9 mouse cellular contexts compared by ENCODE assay signal in genomic region chr4:95794651-95795050, GRCm38 (mm10).
DNase-seq lines count a peak whose midpoint lies in the region; ATAC-seq and TF ChIP-seq lines count a peak whose summit lies in the region.
"Had no signal": no experiment of that assay in that cellular context is flagged by ENCODE, and none has a peak within 500 bp of the region (broad histone marks: within the 10 kb centered on the region; RNA-seq: fewer than 3 reads in every experiment).

No protein-coding gene starts in this region.

- no peak overlapping the region for H3K4me2 ChIP-seq in intestine, embryonic 15.5 days (replicated peaks)
- no peak overlapping the region for H3K4me2 ChIP-seq in lung, postnatal 0 days (replicated peaks; ENCODE audit: low read depth, low read length)

- peaks cover 17% of the 10 kb centered on the region; the same call in 1 of the 2 replicates for H3K4me1 ChIP-seq in intestine, embryonic 15.5 days (replicated peaks)
- no peaks in the 10 kb centered on the region for H3K4me1 ChIP-seq in lung, postnatal 0 days (ENCODE audit: insufficient read depth, low read depth, low read length)

- H3K36me3 ChIP-seq in intestine, embryonic 15.5 days = no peaks in the 10 kb centered on the region
- no peaks in the 10 kb centered on the region for H3K36me3 ChIP-seq in lung, postnatal 0 days (ENCODE audit: insufficient read depth, low read length)

- no peak for TF ChIP-seq EP300 in lung, postnatal 0 days (IDR thresholded peaks at IDR 0.05)

- intact Hi-C loops in gastrocnemius, postnatal 14 days (cut with DNase I; ENCODE audit: low total_unique reads) = no loop called here
- intact Hi-C loops in left cerebral cortex, adult 2 months (cut with DNase I) = no loop called here

- no peaks in the 10 kb centered on the region for H3K27me3 ChIP-seq in intestine, embryonic 15.5 days (replicated peaks)
- no peaks in the 10 kb centered on the region for H3K27me3 ChIP-seq in lung, postnatal 0 days (replicated peaks; ENCODE audit: insufficient read depth, low read length)

- DNase-seq in gastrocnemius, postnatal 14 days = peak; percentile 15
- no peak for DNase-seq in gastrocnemius, postnatal 10 days
- peak; percentile 55 for DNase-seq in 3T3-L1 (ENCODE audit: low read depth, low spot score)
- peak; percentile 26 to 49 for DNase-seq in kidney, postnatal 4 days
- DNase-seq in lung, postnatal 0 days (ENCODE audit: low spot score) = no peak
- no peak for DNase-seq in urinary bladder, adult 18-20 months (ENCODE audit: low spot score in 2 of 2)
- DNase-seq in left cerebral cortex, adult 2 months (ENCODE audit: extremely low spot score in 1 of 2, low spot score in 2 of 2) = no peak
- DNase-seq: left cerebral cortex, postnatal 4 days had no signal

- peak overlapping the region; percentile 87 for H3K27ac ChIP-seq in intestine, embryonic 15.5 days
- no peak overlapping the region for H3K27ac ChIP-seq in lung, postnatal 0 days (ENCODE audit: low read length)
- no peak overlapping the region for H3K27ac ChIP-seq in left cerebral cortex, adult 2 months

- no peak overlapping the region for H3K4me3 ChIP-seq in intestine, embryonic 15.5 days (replicated peaks)
- H3K4me3 ChIP-seq in lung, postnatal 0 days (ENCODE audit: low read depth, low read length) = no peak overlapping the region
- no peak overlapping the region for H3K4me3 ChIP-seq in left cerebral cortex, adult 2 months

- TF ChIP-seq CTCF in lung, postnatal 0 days (IDR thresholded peaks at IDR 0.05) = no peak
- TF ChIP-seq CTCF in left cerebral cortex, adult 2 months (IDR thresholded peaks at IDR 0.05) = no peak

- peak; percentile 40 for ATAC-seq in intestine, embryonic 15.5 days
- no peak for ATAC-seq in lung, postnatal 0 days

- H3K9me3 ChIP-seq in intestine, embryonic 15.5 days = no peaks in the 10 kb centered on the region
- no peaks in the 10 kb centered on the region for H3K9me3 ChIP-seq in lung, postnatal 0 days (ENCODE audit: low read length)

- 30% methylated on average over 6 of the region's 6 CpGs for WGBS in intestine, embryonic 15.5 days
- WGBS in lung, postnatal 0 days = 52% methylated on average over 6 of the region's 6 CpGs

- H3K9ac ChIP-seq in intestine, embryonic 15.5 days = no peak overlapping the region
- H3K9ac ChIP-seq in lung, postnatal 0 days (replicated peaks; ENCODE audit: low read depth) = no peak overlapping the region

Comparison
In these comparisons a context has a peak if more than half of its experiments do, and no peak if none do; other contexts are left out.
1. DNase-seq: peak in gastrocnemius, postnatal 14 days (single experiment), 3T3-L1 (single experiment) and kidney, postnatal 4 days (2 of 2); none in gastrocnemius, postnatal 10 days (single experiment), lung, postnatal 0 days (single experiment), urinary bladder, adult 18-20 months (0 of 2) and left cerebral cortex, adult 2 months (0 of 2).